Mouse (Mus musculus): ENCODE measurements around the gene G3bp1. TPM values are rescaled to one million over a fixed set of nuclear protein-coding genes. Genes with fewer than 3 reads are reported as not detected.

Gene G3bp1
- polyA plus RNA-seq, 1 experiment from 2014 or later = 188 TPM

GRCm38 (mm10) chr11:55530741-55531140 is 61.3 kb downstream of the G3bp1 start:
- WGBS = 76% methylated on average over 7 of the region's 7 CpGs
- Histone ChIP-seq H3K27me3 (ENCODE audit: insufficient read depth, low read length) (no peaks in the 10 kb centered on the region), H3K4me1 (ENCODE audit: insufficient read depth, low read length) (peaks cover 4% of the 10 kb centered on the region; the same call in 1 of the 2 replicates), H3K9me3 (ENCODE audit: low read length) (no peaks in the 10 kb centered on the region), H3K4me2 (replicated peaks; ENCODE audit: low read depth, low read length) (no peak overlapping the region), H3K9ac (replicated peaks; ENCODE audit: low read length) (no peak overlapping the region), H3K4me3 (ENCODE audit: low read length) (no peak overlapping the region), H3K27ac (ENCODE audit: low read length) (no peak overlapping the region), H3K36me3 (ENCODE audit: insufficient read depth, low read length) (no peaks in the 10 kb centered on the region)
- ATAC-seq (ENCODE audit: low FRiP score, low TSS enrichment) = no peak

- WGBS = 56% methylated on average over 5 of the region's 5 CpGs
- H3K36me3 ChIP-seq (ENCODE audit: insufficient read depth, low read length) = no peaks in the 10 kb centered on the region
- H3K4me1 ChIP-seq (ENCODE audit: insufficient read depth, low read length) = peaks cover 4% of the 10 kb centered on the region; the same call in 1 of the 2 replicates
- H3K9me3 ChIP-seq (ENCODE audit: low read length) = no peaks in the 10 kb centered on the region
- no peak overlapping the region for H3K9ac ChIP-seq (replicated peaks; ENCODE audit: low read length)
- no peak overlapping the region for H3K27ac ChIP-seq (ENCODE audit: low read length)
- no peak for ATAC-seq (ENCODE audit: low FRiP score, low TSS enrichment)
- no peaks in the 10 kb centered on the region for H3K27me3 ChIP-seq (ENCODE audit: insufficient read depth, low read length)
- H3K4me3 ChIP-seq (ENCODE audit: low read length) = no peak overlapping the region
- no peak overlapping the region for H3K4me2 ChIP-seq (replicated peaks; ENCODE audit: low read depth, low read length)
These were observed 63.9 kb downstream of the G3bp1 start for GRCm38 (mm10) chr11:55533378-55533777.

- Histone ChIP-seq H3K36me3 (ENCODE audit: insufficient read depth, low read length) (no peaks in the 10 kb centered on the region), H3K9me3 (ENCODE audit: low read length) (no peaks in the 10 kb centered on the region), H3K4me2 (replicated peaks; ENCODE audit: low read depth, low read length) (no peak overlapping the region), H3K27me3 (ENCODE audit: insufficient read depth, low read length) (no peaks in the 10 kb centered on the region), H3K4me3 (ENCODE audit: low read length) (no peak overlapping the region), H3K4me1 (ENCODE audit: insufficient read depth, low read length) (peaks cover 4% of the 10 kb centered on the region; the same call in 1 of the 2 replicates), H3K27ac (ENCODE audit: low read length) (no peak overlapping the region), H3K9ac (replicated peaks; ENCODE audit: low read length) (no peak overlapping the region)
- no peak for ATAC-seq (ENCODE audit: low FRiP score, low TSS enrichment)
- WGBS = 31% methylated on average over 2 of the region's 2 CpGs
These were observed 65.3 kb downstream of the G3bp1 start for GRCm38 (mm10) chr11:55534766-55535165.

GRCm38 (mm10) chr11:55542128-55542527 is 72.6 kb downstream of the G3bp1 start:
- peaks cover 6% of the 10 kb centered on the region for H3K9me3 ChIP-seq (ENCODE audit: low read length)
- 71% methylated on average over 7 of the region's 7 CpGs for WGBS

GRCm38 (mm10) chr11:55542671-55543070 is 73.2 kb downstream of the G3bp1 start:
- H3K27me3 ChIP-seq (ENCODE audit: insufficient read depth, low read length) = no peaks in the 10 kb centered on the region
- no peak overlapping the region for H3K9ac ChIP-seq (replicated peaks; ENCODE audit: low read length)
- no peaks in the 10 kb centered on the region for H3K4me1 ChIP-seq (ENCODE audit: insufficient read depth, low read length)
- no peak overlapping the region for H3K4me3 ChIP-seq (ENCODE audit: low read length)
- H3K36me3 ChIP-seq (ENCODE audit: insufficient read depth, low read length) = no peaks in the 10 kb centered on the region
- H3K9me3 ChIP-seq (ENCODE audit: low read length) = peaks cover 6% of the 10 kb centered on the region
- ATAC-seq (ENCODE audit: low FRiP score, low TSS enrichment) = no peak
- H3K4me2 ChIP-seq (replicated peaks; ENCODE audit: low read depth, low read length) = no peak overlapping the region
- 66% methylated on average over 4 of the region's 4 CpGs for WGBS
- no peak overlapping the region for H3K27ac ChIP-seq (ENCODE audit: low read length)

More at GRCm38 (mm10) chr11:55542128-55542527, 72.6 kb downstream of the G3bp1 start:
- no peak overlapping the region for H3K4me3 ChIP-seq (ENCODE audit: low read length)
- no peaks in the 10 kb centered on the region for H3K36me3 ChIP-seq (ENCODE audit: insufficient read depth, low read length)
- no peaks in the 10 kb centered on the region for H3K4me1 ChIP-seq (ENCODE audit: insufficient read depth, low read length)
- ATAC-seq (ENCODE audit: low FRiP score, low TSS enrichment) = no peak
- no peak overlapping the region for H3K4me2 ChIP-seq (replicated peaks; ENCODE audit: low read depth, low read length)
- H3K9ac ChIP-seq (replicated peaks; ENCODE audit: low read length) = no peak overlapping the region
- H3K27me3 ChIP-seq (ENCODE audit: insufficient read depth, low read length) = no peaks in the 10 kb centered on the region
- no peak overlapping the region for H3K27ac ChIP-seq (ENCODE audit: low read length)

DNA sequence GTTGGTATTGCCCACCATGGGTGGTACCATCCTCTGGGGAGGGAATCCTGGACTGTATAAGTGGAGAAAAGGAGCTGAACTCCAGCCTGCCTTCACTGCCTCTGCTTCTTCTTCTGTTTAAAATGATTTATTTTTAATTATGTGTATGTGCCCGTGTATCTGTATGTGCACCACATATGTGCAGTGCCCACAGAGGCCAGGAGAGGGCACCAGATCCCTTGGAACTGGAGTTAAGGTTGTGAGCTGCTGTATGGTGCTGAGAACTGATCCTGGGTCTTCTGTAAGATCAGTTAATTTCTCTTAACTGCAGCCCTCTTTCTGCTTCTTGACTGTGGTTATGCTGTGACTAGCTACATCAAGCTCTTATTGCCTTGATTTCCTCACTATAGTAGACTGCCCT is 76.2 kb downstream of the G3bp1 start:
- no peaks in the 10 kb centered on the region for H3K4me1 ChIP-seq (ENCODE audit: insufficient read depth, low read length)
- H3K36me3 ChIP-seq (ENCODE audit: insufficient read depth, low read length) = no peaks in the 10 kb centered on the region
- ATAC-seq (ENCODE audit: low FRiP score, low TSS enrichment) = no peak
- no peak overlapping the region for H3K4me3 ChIP-seq (ENCODE audit: low read length)
- 72% methylated on average over 1 of the region's 1 CpGs for WGBS
- no peak overlapping the region for H3K4me2 ChIP-seq (replicated peaks; ENCODE audit: low read depth, low read length)
- no peaks in the 10 kb centered on the region for H3K27me3 ChIP-seq (ENCODE audit: insufficient read depth, low read length)
- H3K9ac ChIP-seq (replicated peaks; ENCODE audit: low read length) = no peak overlapping the region
- no peak overlapping the region for H3K27ac ChIP-seq (ENCODE audit: low read length)
- peaks cover 6% of the 10 kb centered on the region for H3K9me3 ChIP-seq (ENCODE audit: low read length)

Small RNA genes lying within 50 kb of the gene (microRNA-seq; reads per million reads assigned to microRNA genes)
- not detected for gene Mir7652

Other genes with a start within 250 kb of the G3bp1 start
- 0.06 and 0.11 TPM in 2 replicates for gene Fat2, start 133.1 kb upstream of the G3bp1 start, polyA plus RNA-seq (2015; fragmentation: Nextera tagmentation; extraction: Ambion mirVana)
- gene Sparc, start 46.5 kb upstream of the G3bp1 start, polyA plus RNA-seq (2015; fragmentation: Nextera tagmentation; extraction: Ambion mirVana) = 1,474 and 1,572 TPM in 2 replicates
- 376 and 406 TPM in 2 replicates for gene Atox1, start 8.4 kb upstream of the G3bp1 start, polyA plus RNA-seq (2015; fragmentation: Nextera tagmentation; extraction: Ambion mirVana)
- gene Glra1, start 138.5 kb downstream of the G3bp1 start, polyA plus RNA-seq (2015; fragmentation: Nextera tagmentation; extraction: Ambion mirVana) = not detected in 2 replicates

Measured in kidney, embryonic 16.5 days (tissue).